Mouse (Mus musculus): Measurements from ENCODE around the gene Rassf6.

Rassf6 gene

DNA sequence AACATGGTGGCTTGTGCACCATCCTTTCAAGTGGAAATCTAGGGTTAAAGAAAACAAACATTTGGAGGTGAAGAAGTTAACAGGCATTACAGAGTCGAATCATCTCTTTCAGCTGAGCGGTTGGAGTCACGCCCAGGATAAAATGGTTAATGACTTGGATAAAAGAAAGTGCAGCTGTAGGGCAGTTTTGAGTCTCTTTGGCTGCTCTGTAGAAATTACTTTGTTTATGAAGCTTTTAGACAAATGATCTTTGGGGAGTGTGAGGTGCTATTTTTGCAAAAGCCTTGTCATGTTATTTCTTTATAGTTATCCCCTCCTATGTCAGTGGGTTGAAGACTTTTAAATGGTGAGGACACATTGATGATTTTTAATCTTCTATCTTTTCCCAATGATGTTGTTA lies 69.2 kb downstream of the Rassf6 start:
- ATAC-seq (ENCODE audit: low TSS enrichment) = no peak

DNA sequence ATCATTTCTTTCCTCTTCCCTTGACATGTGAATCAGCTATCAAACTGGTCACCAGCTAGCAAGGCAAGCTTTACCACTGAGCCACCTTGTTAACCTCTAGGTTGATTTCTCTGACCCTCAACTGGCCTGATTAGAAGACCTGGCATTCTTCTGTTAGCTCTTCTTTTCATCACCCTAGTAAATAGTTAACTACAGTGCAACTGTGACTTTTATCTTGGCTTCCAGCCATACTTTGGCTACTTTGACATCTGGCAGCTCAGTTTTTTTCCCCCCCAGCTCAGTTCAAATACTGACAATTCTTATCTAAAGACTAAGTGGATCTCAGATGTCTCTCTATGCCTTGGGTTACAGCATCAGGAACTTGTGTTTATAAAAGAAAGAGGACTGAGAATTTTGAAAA lies 72.1 kb downstream of the Rassf6 start:
- ATAC-seq (ENCODE audit: low TSS enrichment) = no peak

DNA sequence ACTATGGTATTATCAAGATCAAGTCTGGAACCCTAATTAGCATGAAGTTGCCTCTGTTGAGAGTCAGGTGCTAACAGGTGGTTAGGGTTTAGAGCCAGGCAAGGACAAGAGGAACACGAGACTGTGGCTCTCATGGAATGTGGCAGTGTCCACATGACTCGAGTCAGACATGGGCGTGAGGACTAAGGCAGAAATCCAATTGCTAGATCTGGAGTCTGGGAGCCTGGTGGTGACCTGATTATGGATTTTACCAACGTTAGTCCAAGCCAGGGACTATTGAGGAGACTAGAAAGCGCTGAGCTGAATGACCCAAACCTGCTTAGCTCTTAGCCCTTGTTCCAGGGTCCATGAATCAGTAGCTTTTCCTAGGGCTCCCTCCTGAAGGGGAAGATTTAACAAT lies 72.7 kb downstream of the Rassf6 start:
- no peak for ATAC-seq (ENCODE audit: low TSS enrichment)

- ATAC-seq (ENCODE audit: low TSS enrichment) = peak; percentile 15; the same call in 1 of the 2 replicates
Measured at GRCm38 (mm10) chr5:90565205-90565604, 75.3 kb downstream of the Rassf6 start.

GRCm38 (mm10) chr5:90564161-90564560 lies 76.3 kb downstream of the Rassf6 start:
- ATAC-seq (ENCODE audit: low TSS enrichment) = peak; percentile 29

GRCm38 (mm10) chr5:90562880-90563279 lies 77.6 kb downstream of the Rassf6 start:
- no peak for ATAC-seq (ENCODE audit: low TSS enrichment)

- ATAC-seq (ENCODE audit: low TSS enrichment) = peak; percentile 88
Measured at GRCm38 (mm10) chr5:90561721-90562275, 78.7 kb downstream of the Rassf6 start.

GRCm38 (mm10) chr5:90560743-90561142 lies 79.7 kb downstream of the Rassf6 start, which contains the start of gene 5830473C10Rik:
TSS of gene 5830473C10Rik (plus strand) at chr5:90561107.
- no peak for ATAC-seq (ENCODE audit: low TSS enrichment)

DNA sequence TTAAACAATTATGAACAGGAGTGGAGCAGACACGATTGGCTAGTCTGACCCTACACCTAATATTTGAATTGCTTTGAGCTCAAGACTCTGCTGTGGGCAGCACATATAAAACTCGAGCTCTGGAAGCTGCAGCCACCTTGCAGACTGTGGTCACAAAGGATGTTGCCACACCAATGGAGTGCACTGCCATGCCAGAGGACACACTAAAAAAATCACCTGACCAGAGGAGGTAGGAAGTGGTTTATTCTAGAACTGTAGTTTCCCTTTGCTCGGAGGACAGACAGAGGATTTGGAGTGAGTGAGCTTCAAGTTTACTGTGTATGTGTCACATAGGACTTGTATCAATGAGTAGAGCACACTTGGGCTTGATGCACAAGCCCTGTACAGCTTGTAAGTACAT lies 84.4 kb downstream of the Rassf6 start:
- no peak for ATAC-seq (ENCODE audit: low TSS enrichment)

Measured in frontal cortex, adult (tissue).